Mouse (Mus musculus) 3134 (cell line): ENCODE measurements around the gene Zfp53.
"Not testable (repeated sequence)": the region's sequence is repeated elsewhere in the genome, so short reads cannot be mapped to it uniquely, and the experiment has no call there.

Experiments used
- DNase-seq: peaks from one replicate; pipeline ENCODE4 v3.0.0-alpha.2; 2011; ENCODE audit warnings: low spot score; ENCODE audit not compliant: insufficient read length; ENCODE audit errors: extremely low read depth

Gene Zfp53

DNA sequence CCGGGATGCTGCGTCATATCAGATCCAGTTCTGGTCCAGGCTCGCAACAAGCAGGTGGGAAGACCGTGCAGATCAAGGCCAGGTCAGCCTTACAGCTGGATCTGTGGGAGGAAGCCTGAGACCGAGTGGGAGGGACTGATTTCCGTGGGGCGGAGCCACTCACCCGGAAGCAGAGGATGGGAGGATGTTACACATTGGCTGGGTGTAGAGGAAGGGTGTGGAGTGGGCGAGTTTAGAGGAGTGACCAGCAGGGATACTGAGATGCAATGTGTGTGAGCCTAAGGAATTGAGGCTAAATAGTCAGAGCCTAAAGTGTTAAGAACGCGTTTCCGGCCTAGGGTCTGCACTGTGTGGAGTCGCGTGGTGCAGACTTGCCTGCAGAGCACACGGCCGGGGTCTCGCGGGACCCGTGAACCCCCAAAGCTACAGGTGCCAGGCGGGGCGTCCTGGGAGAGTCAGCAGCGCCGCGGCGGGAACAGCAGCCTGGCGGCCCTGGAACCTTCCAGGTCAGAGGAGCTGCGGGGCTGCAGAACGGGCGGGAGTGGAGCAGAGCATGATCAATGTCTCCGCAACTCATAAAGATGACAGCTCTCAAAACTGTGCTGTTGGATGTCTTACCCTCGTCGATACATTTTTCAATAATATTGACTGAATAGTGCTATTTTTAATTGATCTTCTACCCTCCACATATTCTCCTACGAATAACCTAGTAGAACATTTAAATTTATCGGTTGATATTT, at the start of gene Zfp53:
Gene Zfp53, plus strand, starts transcription at position 239 of the 740 bp plus-strand sequence.
- peak; percentile 91 for DNase-seq

DNA sequence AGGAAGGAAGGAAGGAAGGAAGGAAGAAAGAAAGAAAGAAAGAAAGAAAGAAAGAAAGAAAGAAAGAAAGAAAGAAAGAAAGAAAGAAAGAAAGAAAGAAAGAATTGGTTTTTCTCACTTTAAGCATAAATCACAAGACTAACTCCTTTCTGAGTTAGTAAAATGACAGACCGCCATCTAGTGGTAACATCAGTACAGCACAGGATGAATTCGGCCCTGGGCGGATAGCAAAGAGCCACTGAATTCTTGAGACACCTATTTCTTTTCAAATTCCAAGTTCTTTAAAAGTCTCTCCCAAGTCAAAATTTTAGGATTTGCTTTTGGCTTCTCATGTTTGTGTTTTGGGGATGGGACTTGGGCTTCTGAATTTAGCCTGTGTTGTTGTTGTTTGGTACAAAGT, 39.1 kb upstream of the Zfp53 start:
- DNase-seq, result peak; percentile 10

DNA sequence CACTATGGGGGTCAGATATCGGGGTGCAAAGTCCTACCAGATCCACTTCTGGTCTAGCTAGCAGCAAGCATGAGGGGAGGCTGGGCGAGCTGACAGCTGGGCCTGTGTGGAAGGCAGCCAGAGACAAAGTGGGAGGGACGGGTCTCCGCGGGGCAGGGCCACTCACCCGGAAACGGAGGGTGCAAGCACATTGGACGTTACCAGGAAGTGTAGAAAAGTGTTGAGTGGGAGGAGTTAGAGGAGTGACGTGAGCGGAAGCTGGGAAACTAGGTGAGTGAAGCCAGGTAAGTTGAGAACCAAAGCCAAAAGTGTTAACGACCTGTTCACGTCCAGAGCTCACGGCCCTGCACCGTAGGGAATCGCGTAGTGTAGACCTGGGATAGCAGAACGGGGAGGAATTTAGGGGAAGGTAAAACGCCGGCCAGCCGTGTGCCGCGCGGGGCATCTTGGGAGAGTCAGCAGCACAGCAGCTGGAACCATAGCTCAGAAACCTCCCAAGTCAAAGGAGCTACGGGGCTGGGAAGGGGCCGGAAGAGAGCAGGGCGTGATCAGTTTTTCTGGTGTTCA, 38.6 kb upstream of the Zfp53 start, which contains the start of gene Zfp51:
Gene Zfp51, plus strand, starts transcription at position 237 of the 567 bp plus-strand sequence.
- peak; percentile 93 for DNase-seq

DNA sequence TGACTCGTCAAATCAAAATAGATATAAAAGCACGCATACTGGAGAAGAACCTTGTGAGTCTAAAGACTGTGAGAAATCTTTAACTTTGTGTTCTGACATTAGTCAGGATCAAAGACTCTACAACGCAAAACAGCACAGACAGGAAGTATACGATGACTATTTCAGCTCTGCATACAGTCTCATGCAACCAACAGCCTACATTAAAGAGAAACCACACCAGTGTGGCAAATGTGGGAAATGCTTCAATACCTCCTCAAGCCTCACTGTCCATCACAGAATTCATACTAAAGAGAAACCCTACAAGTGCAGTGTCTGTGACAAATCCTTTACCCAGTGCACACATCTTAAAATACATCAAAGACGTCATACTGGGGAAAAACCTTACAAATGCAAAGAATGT, 25.2 kb upstream of the Zfp53 start:
- no peak for DNase-seq

DNA sequence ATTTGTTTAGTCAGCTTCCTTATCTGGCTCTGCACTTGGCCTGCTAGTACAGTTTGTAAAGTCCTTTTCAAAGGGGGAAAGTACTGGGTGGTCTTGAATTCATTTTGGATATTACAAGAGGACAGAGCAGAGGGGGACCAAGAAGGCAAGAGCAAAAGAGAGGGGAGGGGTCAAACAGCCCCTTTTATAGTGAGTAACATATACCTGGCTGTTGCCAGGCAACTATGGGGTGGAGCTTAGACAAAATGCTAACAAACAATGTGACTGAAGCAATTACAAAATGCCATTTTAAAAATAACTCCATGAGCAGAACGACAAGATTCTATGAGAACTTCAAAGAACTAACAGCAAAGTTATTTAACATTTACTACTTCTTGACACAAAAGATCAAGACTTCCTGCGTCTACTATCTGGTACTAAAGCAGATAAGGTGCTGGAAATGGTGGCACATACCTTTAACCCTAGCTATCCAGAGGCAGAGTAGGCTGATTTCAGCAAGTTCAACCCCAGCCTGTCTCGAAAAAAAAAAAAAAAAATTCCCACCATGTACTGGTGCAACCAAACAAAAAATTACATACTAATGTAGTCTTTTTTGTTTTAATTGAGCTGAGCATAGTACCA, 16.7 kb upstream of the Zfp53 start:
- no peak for DNase-seq

DNA sequence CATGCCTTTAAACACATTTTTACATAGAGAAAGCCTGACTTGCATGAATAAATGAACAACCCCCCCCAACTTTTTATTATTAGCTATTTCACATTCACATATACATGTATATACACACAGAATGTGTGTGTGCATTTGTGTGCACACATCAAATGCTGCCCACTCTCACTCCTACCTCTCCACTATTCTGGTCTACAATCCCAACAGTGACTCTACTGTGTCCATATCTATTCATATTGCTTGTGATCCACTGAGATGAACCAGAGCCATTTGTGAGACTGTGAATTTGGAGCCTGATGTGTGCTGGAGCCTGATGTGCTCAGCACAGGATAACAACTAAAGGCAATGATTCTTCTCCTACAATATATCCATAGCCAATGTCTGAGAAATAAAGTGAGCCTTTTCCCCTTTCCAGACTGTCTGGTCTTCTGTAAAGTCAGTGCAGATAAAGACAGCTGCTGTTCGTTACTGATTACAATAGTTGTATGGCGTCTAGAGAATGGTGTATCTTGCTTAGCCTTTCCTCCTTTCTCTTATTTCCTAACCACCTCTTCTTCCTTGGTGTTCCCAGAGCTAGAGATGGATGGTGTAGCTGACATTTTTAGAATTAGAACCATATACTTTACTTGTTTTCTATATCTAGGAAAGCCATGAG, 16.0 kb upstream of the Zfp53 start:
- DNase-seq, result no peak

DNA sequence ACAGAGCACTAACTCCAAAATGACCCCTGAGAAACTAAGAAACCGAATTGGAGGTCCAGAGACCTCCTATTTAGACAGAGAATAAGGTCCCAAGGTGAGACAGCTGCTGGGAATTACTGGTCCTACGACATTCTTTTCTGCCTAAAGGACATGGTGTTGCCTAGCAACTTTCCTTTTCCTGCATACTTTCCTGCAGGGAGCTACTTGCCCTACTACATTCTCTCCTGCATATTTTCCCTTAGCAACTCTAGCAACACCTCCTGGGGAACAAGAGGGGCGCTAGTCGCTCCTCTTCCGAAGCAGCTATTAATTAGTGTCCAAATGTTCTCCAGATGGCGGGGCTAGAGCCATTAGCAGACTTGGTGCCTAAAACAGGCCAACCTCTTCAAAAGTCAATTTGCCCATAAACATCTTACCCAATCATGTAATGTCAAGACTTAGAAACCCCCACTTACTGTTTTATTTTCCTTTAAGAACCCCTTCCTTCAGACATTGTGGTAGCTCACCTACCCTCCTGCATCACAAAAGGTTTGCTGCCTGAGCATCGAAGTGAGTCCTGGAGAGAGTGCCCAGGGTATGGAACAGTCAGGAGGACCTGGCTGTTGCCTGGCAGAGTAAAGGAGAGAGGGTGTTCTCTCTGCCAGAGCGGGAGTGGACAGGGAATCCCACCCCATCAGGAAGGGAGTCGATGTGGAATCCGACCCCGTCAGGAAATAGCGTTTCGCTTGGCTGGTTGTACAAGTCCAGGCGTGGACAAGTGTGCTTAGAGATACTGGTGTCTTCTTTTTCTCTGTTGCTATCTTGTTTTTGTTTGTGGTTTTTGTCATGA, 15.2 kb upstream of the Zfp53 start:
- DNase-seq, result peak; percentile 27

DNA sequence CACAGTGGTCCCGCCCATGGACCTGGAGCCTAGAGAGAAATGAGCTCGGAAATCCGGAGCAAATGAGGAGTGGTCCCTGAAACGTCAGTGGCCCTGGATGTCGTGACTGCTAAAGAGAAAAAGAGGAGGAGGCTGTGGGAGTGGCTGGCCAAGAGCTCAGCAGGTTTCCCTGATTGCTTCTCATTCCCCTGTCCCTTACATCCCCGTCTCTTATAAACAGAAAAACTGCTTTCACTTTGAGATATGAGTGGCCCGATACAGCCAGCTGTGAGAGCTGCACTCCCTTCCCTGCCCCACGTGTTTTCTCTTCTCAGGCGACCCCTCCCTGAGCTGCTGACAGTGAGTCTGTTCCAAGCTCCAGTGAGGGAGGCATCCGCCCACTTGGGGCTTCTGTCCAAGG, 14.1 kb upstream of the Zfp53 start:
- peak; percentile 66 for DNase-seq

DNA sequence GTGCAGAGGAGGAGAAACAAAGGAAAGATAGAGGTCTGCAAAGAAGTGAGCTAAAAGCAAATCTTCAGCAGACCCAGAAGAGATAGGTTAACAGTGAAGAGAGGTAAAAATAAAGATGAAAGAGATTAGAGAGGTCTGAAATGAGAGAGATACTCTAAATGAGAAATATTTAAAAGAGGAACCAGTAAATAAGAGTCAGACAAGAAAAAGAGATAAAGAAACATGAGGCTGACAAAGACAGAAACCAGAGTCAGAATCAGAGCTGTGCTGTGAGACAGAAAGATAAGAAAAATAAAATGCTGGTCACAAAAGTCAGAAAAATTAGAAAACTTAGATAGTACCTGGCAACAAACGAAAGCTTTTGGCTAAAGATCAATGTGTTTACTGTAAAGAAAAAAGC, 13.5 kb upstream of the Zfp53 start:
- DNase-seq, result not testable (repeated sequence)

DNA sequence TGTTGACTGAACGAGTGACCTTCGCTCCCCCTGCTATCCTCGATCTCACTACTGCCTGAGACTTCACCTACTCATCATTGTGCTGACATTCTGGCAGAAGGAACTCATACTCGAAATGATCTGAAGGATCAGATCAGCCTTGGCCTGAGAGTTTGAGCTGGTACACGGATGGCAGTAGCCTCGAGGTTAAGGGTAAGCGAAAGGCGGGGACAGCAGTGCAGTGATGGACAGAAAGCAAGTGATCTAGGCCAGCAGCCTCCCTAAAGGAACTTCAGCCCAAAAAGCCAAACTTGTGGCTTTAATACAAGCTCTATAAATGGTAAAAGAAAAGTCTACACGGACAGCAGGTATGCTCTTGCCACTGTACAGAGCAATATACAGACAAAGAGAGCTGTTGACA, 12.4 kb upstream of the Zfp53 start:
- DNase-seq, result not testable (repeated sequence)

DNA sequence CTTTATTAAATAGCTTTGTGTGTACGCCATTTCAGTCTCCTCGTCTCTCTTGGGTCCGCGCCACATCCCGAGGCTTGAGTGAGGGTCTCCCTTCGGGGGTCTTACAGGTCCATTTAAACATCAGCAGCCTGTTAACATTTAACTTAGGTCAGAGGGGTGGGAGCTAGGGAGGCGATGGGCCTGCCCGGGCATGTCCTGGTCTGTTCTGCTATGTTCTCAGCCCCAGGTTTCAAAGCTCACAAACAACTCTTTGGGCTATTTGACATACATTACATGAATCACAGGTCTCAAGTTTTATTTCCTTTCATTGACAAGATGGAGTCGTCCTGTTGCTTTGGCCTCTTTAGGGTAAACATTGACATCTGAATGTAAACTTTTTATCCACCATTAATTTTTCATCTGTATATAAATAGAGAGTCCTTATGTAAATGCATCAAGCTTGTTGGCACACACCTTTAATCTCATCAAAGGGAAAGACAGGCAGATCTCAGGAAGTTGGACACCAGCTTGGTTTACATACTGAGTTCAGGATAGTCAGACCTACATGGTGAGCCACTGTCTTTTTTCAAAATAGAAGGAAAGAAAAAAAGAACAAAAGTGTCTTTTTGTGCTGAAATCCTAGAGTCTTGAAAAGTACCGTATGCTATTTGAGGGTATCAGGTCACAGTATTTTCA, 10.6 kb upstream of the Zfp53 start:
- peak; percentile 32 for DNase-seq

DNA sequence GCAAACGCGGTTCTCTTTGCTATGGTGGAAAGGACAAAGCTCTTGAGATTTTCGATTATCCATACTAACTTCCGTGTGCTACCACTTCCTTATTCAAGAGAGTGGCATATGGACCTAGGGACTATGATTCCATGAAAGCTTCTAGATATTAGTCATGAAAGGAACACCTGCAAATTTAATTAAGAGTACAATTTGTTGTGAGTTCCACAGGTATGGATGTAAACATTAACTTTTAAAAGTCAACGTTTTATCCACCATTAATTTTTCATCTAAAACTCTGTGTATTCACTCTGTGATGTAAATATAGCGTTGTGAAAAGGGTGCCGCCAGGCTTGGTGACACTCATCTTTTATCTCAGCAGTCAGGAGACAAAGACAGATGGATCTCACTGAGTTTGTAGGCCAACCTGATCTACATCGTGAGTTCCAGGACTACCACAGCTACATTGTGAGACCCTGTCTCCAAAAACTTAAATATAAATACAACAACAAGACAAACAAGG, 753 bp downstream of the Zfp53 start:
- DNase-seq, result no peak

DNA sequence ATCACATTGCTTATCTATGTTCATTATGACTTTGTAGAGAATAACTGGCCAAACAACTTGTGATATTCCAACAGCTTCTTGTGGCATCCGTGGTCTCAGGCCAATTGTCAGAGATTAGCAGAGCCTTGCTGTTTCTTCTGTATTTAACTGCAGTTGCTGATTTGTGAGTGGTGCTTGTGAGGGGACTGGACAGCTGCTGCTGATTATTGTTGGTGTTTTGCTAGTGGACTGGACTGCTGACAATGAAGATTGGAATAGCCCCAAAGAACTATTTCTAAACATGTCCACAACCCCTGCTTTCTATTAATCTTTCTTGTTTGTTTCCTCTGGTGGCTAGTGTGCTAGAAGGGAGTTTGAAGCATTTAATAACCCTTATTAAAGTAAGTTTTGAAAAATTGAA, 12.6 kb downstream of the Zfp53 start:
- no peak for DNase-seq

DNA sequence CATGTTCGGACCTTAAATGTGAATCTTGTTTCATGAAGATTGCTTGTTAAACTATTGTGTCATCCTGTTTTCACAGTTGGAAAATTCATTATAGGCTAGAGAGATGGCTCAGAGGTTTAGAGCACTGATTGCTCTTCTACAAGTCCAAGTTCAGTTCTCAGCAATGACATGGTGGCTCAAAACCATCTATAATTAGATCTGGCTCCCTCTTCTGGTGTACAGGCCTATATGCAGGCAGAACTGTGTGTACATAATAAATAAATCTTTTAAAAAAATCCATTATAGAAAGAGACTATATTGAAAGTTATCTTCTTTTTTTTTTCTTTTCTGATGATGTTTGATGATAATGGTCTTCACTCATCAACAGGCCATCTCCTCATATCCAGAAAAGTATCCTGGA, 15.7 kb downstream of the Zfp53 start:
- no peak for DNase-seq

DNA sequence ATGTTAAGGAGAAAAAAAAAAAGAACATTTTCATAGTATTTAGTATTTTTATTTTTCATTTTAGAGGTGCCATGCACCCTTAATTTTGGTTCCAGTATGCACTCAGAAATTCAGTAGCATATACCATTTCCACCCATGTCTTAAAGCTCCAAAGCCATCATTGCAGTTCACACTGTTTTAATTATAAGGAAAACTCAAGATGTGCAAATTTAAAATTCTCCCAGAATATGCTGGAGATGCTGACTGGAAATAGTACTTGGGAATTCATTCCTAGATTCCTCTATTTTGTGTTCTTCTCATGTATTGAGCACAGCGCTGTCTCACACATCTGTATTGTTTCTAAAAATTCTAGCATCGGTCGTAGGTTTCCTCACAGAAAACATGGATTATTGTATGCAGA, 17.5 kb downstream of the Zfp53 start:
- no peak for DNase-seq

DNA sequence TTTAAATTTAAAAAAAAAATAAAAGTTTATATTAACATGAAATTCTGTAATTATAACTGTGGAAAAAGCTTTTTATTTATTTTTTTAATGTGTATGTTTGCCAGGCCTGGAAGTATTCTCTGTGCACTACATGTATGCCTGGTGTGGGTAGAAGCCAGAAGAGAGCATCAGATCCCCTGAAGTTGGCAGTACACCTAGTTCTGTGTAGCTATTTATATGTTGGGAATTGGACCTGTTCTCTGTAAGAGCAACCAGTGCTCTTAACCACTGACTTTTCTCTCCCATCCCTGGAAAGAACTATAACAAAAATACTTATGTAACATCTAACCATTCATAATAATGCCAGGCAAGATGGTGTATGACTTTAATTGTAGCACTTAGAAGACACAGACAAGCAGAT, 21.0 kb downstream of the Zfp53 start:
- no peak for DNase-seq

DNA sequence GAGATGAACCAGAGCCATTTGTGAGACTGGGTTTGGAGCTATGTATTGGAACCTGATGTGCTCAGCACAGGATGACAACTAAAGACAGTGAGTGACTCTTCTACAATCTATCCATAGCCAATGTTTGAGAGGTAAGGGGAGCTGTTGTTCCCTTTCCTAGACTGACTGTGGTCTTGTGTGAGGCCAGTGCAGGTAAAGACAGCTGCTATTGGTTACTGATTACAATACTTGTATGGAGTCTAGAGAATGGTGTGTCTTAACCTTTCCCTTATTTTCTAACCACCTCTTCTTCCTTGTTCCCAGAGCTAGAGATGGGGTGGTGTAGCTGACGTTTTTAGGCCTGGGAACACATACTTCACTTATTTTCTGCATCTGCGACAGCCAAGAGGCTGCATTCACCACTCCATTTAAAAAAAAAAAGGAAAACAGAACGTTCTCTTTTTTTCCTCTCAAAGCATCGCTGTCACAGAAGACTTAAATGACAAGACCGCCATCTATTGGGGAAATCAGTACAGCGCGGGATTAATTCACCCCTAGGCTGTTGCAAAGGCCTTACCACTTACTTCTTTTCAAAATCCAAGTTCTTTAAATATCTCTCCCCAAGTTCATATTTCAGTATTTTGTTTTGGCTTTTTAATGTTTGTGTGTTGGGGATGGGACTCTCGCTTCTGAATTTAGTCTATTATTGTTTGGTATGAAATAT, 26.8 kb downstream of the Zfp53 start:
- peak; percentile 52 for DNase-seq

DNA sequence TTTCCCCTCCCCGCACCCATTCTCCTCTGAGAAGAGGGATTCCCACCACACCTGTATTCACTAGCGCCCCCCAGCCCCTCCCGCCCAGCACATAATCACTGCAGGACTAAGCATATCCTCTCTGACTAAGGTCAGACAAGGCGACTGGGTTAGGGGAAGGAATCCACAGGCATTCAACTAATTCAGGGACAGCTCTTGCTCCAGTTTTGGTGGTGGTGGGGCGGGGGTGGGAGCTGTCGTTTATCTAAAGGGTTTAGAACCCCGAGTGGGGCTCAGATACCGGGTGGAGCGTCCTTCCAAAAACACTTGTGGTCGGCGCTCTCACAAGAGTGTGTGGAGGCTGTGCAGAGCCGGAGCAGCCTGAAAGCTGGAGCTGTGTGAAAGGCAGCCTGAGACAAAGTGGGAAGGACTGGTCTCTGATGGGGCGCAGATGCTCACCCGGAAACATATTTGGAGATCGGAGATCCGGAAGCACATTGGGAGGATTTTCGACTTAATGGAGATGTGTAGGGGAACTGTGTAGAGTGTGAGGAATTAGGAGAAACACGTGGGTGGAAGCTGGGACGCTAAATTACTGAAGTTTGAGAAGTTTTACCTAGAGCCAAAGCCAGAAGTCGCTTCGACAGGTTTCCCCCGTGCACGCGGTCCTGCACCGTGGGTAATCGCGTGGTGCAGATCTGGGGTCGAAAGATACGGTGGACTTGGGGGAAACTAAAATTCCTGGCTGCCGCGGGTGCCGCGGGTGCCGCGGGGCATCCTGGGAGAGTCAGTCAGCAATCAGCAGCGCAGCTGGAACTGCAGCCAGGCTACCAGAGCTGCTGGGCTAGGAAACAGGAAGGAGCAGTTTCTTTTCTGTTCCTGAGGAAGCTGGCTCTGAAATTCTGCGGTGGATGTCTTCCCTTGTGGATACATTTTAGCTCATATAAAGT, 27.7 kb downstream of the Zfp53 start:
- peak; percentile 89 for DNase-seq
